Mouse (Mus musculus) kidney, postnatal 25 days (tissue): ENCODE data around the gene Gm10715.
"Not testable (repeated sequence)": the region's sequence is repeated elsewhere in the genome, so short reads cannot be mapped to it uniquely, and the experiment has no call there.

Experiments
- DNase-seq, 2 experiments: peaks; one replicate each; pipeline ENCODE4 v3.0.0; 2021; ENCODE audit warnings: mixed read lengths in 2 of 2

Gm10715 gene

DNA sequence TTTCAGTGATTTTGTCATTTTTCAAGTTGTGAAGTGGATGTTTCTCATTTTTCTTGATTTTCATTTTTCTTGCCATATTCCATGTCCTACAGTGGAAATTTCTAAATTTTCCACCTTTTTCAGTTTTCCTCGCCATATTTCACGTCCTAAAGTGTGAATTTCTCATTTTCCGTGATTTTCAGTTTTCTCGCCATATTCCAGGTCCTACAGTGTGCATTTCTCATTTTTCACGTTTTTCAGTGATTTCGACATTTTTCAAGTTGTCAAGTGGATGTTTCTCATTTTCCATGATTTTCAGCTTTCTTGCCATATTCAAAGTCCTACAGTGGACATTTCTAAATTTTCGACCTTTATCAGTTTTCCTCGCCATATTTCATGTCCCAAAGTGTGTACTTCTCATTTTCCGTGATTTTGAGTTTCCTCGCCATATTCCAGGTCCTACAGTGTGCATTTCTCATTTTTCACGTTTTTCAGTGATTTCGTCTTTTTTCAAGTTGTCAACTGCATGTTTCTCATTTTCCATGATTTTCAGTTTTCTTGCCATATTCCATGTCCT lies 11.7 kb upstream of the Gm10715 start, which contains the start of gene Gm10717:
Gene Gm10717 (plus strand): TSS at position 506 of the 556 bp plus-strand sequence.
- not testable (repeated sequence) for DNase-seq

DNA sequence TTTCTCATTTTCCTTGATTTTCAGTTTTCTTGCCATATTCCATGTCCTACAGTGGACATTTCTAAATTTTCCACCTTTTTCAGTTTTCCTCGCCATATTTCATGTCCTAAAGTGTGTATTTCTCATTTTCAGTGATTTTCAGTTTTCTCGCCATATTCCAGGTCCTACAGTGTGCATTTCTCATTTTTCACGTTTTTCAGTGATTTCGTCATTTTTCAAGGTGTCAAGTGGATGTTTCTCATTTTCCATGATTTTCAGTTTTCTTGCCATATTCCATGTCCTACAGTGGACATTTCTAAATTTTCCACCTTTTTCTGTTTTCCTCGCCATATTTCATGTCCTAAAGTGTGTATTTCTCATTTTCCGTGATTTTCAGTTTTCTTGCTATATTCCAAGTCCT lies 11.0 kb upstream of the Gm10715 start:
- DNase-seq = peak; percentile 36 to 69

DNA sequence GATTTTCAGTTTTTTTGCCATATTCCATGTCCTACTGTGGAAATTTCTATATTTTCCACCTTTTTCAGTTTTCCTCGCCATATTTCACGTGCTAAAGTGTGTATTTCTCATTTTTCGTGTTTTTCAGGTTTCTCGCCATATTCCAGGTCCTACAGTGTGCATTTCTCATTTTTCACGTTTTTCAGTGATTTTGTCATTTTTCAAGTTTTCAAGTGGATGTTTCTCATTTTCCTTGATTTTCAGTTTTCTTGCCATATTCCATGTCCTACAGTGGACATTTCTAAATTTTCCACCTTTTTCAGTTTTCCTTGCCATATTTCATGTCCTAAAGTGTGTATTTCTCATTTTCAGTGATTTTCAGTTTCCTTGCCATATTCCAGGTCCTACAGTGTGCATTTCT lies 10.5 kb upstream of the Gm10715 start:
- not testable (repeated sequence) for DNase-seq

DNA sequence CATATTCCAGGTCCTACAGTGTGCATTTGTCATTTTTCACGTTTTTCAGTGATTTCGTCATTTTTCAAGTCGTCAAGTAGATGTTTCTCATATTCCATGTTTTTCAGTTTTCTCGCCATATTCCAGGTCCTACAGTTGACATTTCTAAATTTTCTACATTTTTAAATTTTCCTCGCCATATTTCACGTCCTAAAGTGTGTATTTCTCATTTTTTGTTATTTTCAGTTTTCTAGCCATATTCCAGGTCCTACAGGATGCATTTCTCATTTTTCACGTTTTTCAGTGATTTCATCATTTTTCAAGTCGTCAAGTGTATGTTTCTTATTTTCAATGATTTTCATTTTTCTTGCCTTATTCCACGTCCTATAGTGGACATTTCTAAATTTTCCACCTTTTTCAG lies 9.9 kb upstream of the Gm10715 start:
- DNase-seq = peak in 1 of 2 experiments; percentile 25

DNA sequence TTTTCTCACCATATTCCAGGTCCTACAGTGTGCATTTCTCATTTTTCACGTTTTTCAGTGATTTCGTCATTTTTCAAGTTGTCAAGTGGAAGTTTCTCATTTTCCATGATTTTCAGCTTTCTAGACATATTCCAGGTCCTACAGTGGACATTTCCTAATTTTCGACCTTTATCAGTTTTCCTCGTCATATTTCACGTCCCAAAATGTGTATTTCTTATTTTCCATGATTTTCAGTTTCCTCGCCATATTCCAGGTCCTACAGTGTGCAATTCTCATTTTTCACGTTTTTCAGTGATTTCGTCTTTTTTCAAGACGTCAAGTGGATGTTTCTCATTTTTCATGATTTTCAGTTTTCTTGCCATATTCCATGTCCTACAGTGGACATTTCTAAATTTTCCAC lies 9.5 kb upstream of the Gm10715 start:
- not testable (repeated sequence) for DNase-seq

DNA sequence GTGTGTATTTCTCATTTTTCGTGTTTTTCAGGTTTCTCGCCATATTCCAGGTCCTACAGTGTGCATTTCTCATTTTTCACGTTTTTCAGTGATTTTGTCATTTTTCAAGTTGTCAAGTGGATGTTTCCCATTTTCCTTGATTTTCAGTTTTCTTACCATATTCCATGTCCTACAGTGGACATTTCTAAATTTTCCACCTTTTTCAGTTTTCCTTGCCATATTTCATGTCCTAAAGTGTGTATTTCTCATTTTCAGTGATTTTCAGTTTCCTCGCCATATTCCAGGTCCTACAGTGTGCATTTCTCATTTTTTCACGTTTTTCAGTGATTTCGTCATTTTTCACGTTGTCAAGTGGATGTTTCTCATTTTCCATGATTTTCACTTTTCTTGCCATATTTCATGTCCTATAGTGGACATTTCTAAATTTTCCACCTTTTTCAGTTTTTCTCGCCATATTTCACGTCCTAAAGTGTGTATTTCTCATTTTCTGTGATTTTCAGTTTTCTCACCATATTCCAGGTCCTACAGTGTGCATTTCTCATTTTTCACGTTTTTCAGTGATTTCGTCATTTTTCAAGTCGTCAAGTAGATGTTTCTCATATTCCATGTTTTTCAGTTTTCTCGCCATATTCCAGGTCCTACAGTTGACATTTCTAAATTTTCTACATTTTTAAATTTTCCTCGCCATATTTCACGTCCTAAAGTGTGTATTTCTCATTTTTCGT lies 7.2 kb upstream of the Gm10715 start:
- peak; percentile 5 to 47 for DNase-seq

DNA sequence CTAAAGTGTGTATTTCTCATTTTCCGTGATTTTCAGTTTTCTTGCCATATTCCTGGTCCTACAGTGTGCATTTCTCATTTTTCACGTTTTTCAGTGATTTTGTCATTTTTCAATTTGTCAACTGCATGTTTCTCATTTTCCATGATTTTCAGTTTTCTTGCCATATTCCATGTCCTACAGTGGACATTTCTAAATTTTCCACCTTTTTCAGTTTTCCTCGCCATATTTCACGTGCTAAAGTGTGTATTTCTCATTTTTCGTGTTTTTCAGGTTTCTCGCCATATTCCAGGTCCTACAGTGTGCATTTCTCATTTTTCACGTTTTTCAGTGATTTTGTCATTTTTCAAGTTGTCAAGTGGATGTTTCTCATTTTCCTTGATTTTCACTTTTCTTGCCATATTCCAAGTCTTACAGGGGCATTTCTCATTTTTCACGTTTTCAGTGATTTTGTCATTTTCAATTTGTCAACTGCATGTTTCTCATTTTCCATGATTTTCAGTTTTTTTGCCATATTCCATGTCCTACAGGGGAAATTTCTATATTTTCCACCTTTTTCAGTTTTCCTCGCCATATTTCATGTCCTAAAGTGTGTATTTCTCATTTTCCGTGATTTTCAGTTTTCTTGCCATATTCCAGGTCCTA lies 5.9 kb upstream of the Gm10715 start:
- DNase-seq = not testable (repeated sequence)

DNA sequence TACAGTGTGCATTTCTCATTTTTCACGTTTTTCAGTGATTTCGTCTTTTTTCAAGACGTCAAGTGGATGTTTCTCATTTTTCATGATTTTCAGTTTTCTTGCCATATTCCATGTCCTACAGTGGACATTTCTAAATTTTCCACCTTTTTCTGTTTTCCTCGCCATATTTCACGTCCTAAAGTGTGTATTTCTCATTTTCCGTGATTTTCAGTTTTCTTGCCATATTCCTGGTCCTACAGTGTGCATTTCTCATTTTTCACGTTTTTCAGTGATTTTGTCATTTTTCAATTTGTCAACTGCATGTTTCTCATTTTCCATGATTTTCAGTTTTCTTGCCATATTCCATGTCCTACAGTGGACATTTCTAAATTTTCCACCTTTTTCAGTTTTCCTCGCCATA lies 2.4 kb upstream of the Gm10715 start, which contains the start of gene Gm17535:
Gene Gm17535 (plus strand): TSS at position 301 of the 400 bp plus-strand sequence.
- DNase-seq = not testable (repeated sequence)

DNA sequence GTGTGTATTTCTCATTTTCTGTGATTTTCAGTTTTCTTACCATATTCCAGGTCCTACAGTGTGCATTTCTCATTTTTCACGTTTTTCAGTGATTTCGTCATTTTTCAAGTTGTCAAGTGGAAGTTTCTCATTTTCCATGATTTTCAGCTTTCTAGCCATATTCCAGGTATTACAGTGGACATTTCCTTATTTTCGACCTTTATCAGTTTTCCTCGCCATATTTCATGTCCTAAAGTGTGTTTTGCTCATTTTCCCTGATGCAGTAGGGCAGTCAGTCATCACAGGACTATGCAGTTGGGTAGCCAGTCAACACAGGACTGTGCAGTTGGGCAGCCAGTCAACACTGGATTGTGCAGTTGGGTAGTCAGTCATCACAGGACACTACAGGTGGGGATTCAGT lies 1.5 kb downstream of the Gm10715 start:
- not testable (repeated sequence) for DNase-seq
